ENCODE assay signal across 31 mouse cellular contexts in genomic region chr8:61313016-61313415, GRCm38 (mm10).
DNase-seq lines count a peak whose midpoint lies in the region; ATAC-seq and TF ChIP-seq lines count a peak whose summit lies in the region.
"Had no signal": no experiment of that assay in that cellular context is flagged by ENCODE, and none has a peak within 500 bp of the region (broad histone marks: within the 10 kb centered on the region; RNA-seq: fewer than 3 reads in every experiment).

No protein-coding gene starts in this region.

- DNase-seq in heart, adult 11 months = peak; percentile 93
- no peak for DNase-seq in heart, adult 8-10 months (ENCODE audit: low spot score)
- DNase-seq in lung, postnatal 0 days (ENCODE audit: low spot score) = peak; percentile 27
- DNase-seq in lung, adult 18-20 months = no peak
- DNase-seq in NIH3T3 (ENCODE audit: low read depth) = peak; percentile 60
- DNase-seq in gonadal fat pad, adult 2 months (ENCODE audit: low read depth) = peak; percentile 19
- DNase-seq in right cerebral cortex, adult 18-20 months = no peak
- DNase-seq: adrenal gland, postnatal 25 days; cerebellum, adult 2 months; cerebellum, postnatal 14 days; gastrocnemius, postnatal 36 days; kidney, adult 8-10 months; right cerebral cortex, postnatal 4 days; thymus, adult 2 months; thymus, postnatal 36 days had no signal

- no peak overlapping the region for H3K9ac ChIP-seq in lung, postnatal 0 days (replicated peaks; ENCODE audit: low read depth)
- H3K9ac ChIP-seq: embryonic facial prominence, embryonic 15.5 days; heart, embryonic 15.5 days; hindbrain, embryonic 12.5 days; intestine, embryonic 15.5 days; limb, embryonic 15.5 days; liver, embryonic 14.5 days; lung, embryonic 15.5 days; neural tube, embryonic 12.5 days had no signal

- no peak overlapping the region for H3K27ac ChIP-seq in lung, postnatal 0 days (ENCODE audit: low read length)
- H3K27ac ChIP-seq: embryonic facial prominence, embryonic 15.5 days; heart, embryonic 10.5 days; heart, embryonic 15.5 days; hindbrain, embryonic 12.5 days; hindbrain, postnatal 0 days; intestine, embryonic 15.5 days; kidney, postnatal 0 days; limb, embryonic 10.5 days; limb, embryonic 15.5 days; liver, embryonic 14.5 days; lung, embryonic 15.5 days; neural tube, embryonic 12.5 days had no signal

- H3K9me3 ChIP-seq in lung, postnatal 0 days (ENCODE audit: low read length) = no peaks in the 10 kb centered on the region
- H3K9me3 ChIP-seq: heart, embryonic 10.5 days; heart, embryonic 15.5 days; hindbrain, embryonic 12.5 days; intestine, embryonic 15.5 days; limb, embryonic 10.5 days; limb, embryonic 15.5 days; lung, embryonic 15.5 days; neural tube, embryonic 12.5 days had no signal

- H3K36me3 ChIP-seq in lung, postnatal 0 days (ENCODE audit: insufficient read depth, low read length) = no peaks in the 10 kb centered on the region
- H3K36me3 ChIP-seq: embryonic facial prominence, embryonic 15.5 days; heart, embryonic 10.5 days; heart, embryonic 15.5 days; hindbrain, embryonic 12.5 days; intestine, embryonic 15.5 days; limb, embryonic 10.5 days; limb, embryonic 15.5 days; lung, embryonic 15.5 days; neural tube, embryonic 12.5 days had no signal

- no peaks in the 10 kb centered on the region; the same call in 1 of the 2 replicates for H3K4me1 ChIP-seq in lung, postnatal 0 days (ENCODE audit: insufficient read depth, low read depth, low read length)

- H3K4me3 ChIP-seq in lung, postnatal 0 days (ENCODE audit: low read depth, low read length) = no peak overlapping the region
- H3K4me3 ChIP-seq: embryonic facial prominence, embryonic 15.5 days; heart, embryonic 10.5 days; heart, embryonic 15.5 days; hindbrain, embryonic 12.5 days; intestine, embryonic 15.5 days; limb, embryonic 10.5 days; limb, embryonic 15.5 days; lung, embryonic 15.5 days; myocyte; neural tube, embryonic 12.5 days had no signal

- 84% methylated on average over 7 of the region's 7 CpGs for WGBS in lung, postnatal 0 days

- no peak for TF ChIP-seq EP300 in lung, postnatal 0 days (IDR thresholded peaks at IDR 0.05)

- no peak for ATAC-seq in lung, postnatal 0 days
- ATAC-seq: forebrain, embryonic 14.5 days; hindbrain, postnatal 0 days; intestine, embryonic 15.5 days; midbrain, embryonic 16.5 days had no signal

- 0 out of 2 replicates have a peak, but pooled peaks have one; percentile 8 for TF ChIP-seq CTCF in lung, postnatal 0 days (IDR thresholded peaks at IDR 0.05)

- H3K27me3 ChIP-seq in lung, postnatal 0 days (replicated peaks; ENCODE audit: insufficient read depth, low read length) = no peaks in the 10 kb centered on the region
- H3K27me3 ChIP-seq: embryonic facial prominence, embryonic 15.5 days; heart, embryonic 15.5 days; hindbrain, embryonic 12.5 days; intestine, embryonic 15.5 days; limb, embryonic 15.5 days; lung, embryonic 15.5 days; megakaryocyte, embryonic 14.5 days; neural tube, embryonic 12.5 days had no signal

- no peak overlapping the region for H3K4me2 ChIP-seq in lung, postnatal 0 days (replicated peaks; ENCODE audit: low read depth, low read length)
- H3K4me2 ChIP-seq: embryonic facial prominence, embryonic 15.5 days; heart, embryonic 15.5 days; hindbrain, embryonic 12.5 days; intestine, embryonic 15.5 days; limb, embryonic 15.5 days; lung, embryonic 15.5 days; neural tube, embryonic 12.5 days had no signal

Comparison
In these comparisons a context has a peak if more than half of its experiments do, and no peak if none do; other contexts are left out.
1. DNase-seq: peak in heart, adult 11 months (single experiment), lung, postnatal 0 days (single experiment), NIH3T3 (single experiment) and gonadal fat pad, adult 2 months (single experiment); none in heart, adult 8-10 months (single experiment), lung, adult 18-20 months (0 of 2) and right cerebral cortex, adult 18-20 months (single experiment).